Mouse (Mus musculus) kidney, postnatal 4 days (tissue): ENCODE data around the gene Olfr270.

Source experiments
- DNase-seq, 2 experiments: peaks; one replicate each; pipeline ENCODE4 v3.0.0; 2021; ENCODE audit warnings: mixed read lengths in 2 of 2

The Olfr270 gene

GRCm38 (mm10) chr4:52964247-52964646, at the start of gene Olfr270:
Gene Olfr270 (plus strand): TSS chr4:52964547.
- no peak for DNase-seq

- no peak for DNase-seq
These were observed 47.6 kb upstream of the Olfr270 start for GRCm38 (mm10) chr4:52916659-52917310.

GRCm38 (mm10) chr4:52917311-52917688, 47.0 kb upstream of the Olfr270 start:
- no peak for DNase-seq

- DNase-seq, result no peak
These were observed 45.3 kb upstream of the Olfr270 start, which contains the start of gene Olfr272 for GRCm38 (mm10) chr4:52919078-52919477. Gene Olfr272 (minus strand): TSS chr4:52919178.

GRCm38 (mm10) chr4:52930480-52930879, 33.9 kb upstream of the Olfr270 start:
- no peak for DNase-seq

GRCm38 (mm10) chr4:52946665-52947064, 17.7 kb upstream of the Olfr270 start:
- DNase-seq, result no peak

- DNase-seq, result peak in 1 of 2 experiments; percentile 9
These were observed 15.3 kb upstream of the Olfr270 start for GRCm38 (mm10) chr4:52949005-52949404.

GRCm38 (mm10) chr4:52958693-52959092, 5.7 kb upstream of the Olfr270 start:
- DNase-seq, result peak; percentile 18 to 29

- peak; percentile 11 to 18 for DNase-seq
These were observed 20.9 kb downstream of the Olfr270 start for GRCm38 (mm10) chr4:52985216-52985615.

- no peak for DNase-seq
These were observed 21.9 kb downstream of the Olfr270 start for GRCm38 (mm10) chr4:52986266-52986665.

GRCm38 (mm10) chr4:52989248-52989647, 24.9 kb downstream of the Olfr270 start, which contains the start of gene Nipsnap3a:
Gene Nipsnap3a (plus strand): TSS chr4:52989272.
- DNase-seq, result peak; percentile 47 to 57

- DNase-seq, result no peak
These were observed 35.1 kb downstream of the Olfr270 start for GRCm38 (mm10) chr4:52999449-52999848.

- DNase-seq, result no peak
These were observed 35.8 kb downstream of the Olfr270 start for GRCm38 (mm10) chr4:53000154-53000553.

- DNase-seq, result no peak
These were observed 44.8 kb downstream of the Olfr270 start for GRCm38 (mm10) chr4:53009183-53009582.

GRCm38 (mm10) chr4:53009871-53010270, 45.5 kb downstream of the Olfr270 start:
- no peak for DNase-seq

- DNase-seq, result peak; percentile 99 to 100
These were observed 47.5 kb downstream of the Olfr270 start, which contains the start of gene Nipsnap3b for GRCm38 (mm10) chr4:53011732-53012361. Gene Nipsnap3b (plus strand): TSS chr4:53011880.

- DNase-seq, result no peak
These were observed 50.1 kb downstream of the Olfr270 start for GRCm38 (mm10) chr4:53014421-53014820.

- no peak for DNase-seq
These were observed 50.7 kb downstream of the Olfr270 start for GRCm38 (mm10) chr4:53015024-53015423.

GRCm38 (mm10) chr4:53018392-53018791, 54.0 kb downstream of the Olfr270 start:
- DNase-seq, result no peak
